Mouse (Mus musculus) liver, embryonic 16.5 days (tissue): ENCODE measurements at regions not wholly inside any gene's neighbourhood (a gene's known extent, or its start where the extent isn't known, plus 50 kb on each side); places are given as distances from the start of the nearest gene placed in this dataset.

Experiments
- ATAC-seq: fragments of 200-750 bp; cut with Nextera tagmentation; 2 replicates; pipeline ENCODE4 v1.8.0; 2017; ENCODE audit warnings: low read depth, mild to moderate bottlenecking, moderate number of reproducible peaks, moderate library complexity
- H3K27ac ChIP-seq: fragments of 300-500 bp; sonication (generic); 2 replicates; pipeline ENCODE4 v1.5.1; 2014; ENCODE audit warnings: mild to moderate bottlenecking, low read length
- H3K27me3 ChIP-seq: fragments of 300-500 bp; sonication (generic); 2 replicates; pipeline ENCODE4 v1.6.1; 2014; ENCODE audit warnings: low read depth, low read length, mixed read lengths; ENCODE audit not compliant: control insufficient read depth, insufficient read depth
- H3K36me3 ChIP-seq: fragments of 300-500 bp; sonication (generic); 2 replicates; pipeline ENCODE4 v1.6.1; 2014; ENCODE audit warnings: mild to moderate bottlenecking; ENCODE audit not compliant: control insufficient read depth, insufficient read depth
- H3K4me1 ChIP-seq: fragments of 300-500 bp; sonication (generic); 2 replicates; pipeline ENCODE4 v1.6.1; 2014; ENCODE audit warnings: low read depth, low read length, mixed read lengths; ENCODE audit not compliant: control insufficient read depth
- H3K4me2 ChIP-seq: fragments of 300-500 bp; sonication (generic); 2 replicates; pipeline ENCODE4 v1.6.1; 2014; ENCODE audit warnings: low read depth, low read length, mixed read lengths
- H3K4me3 ChIP-seq: fragments of 300-500 bp; sonication (generic); 2 replicates; pipeline ENCODE4 v1.5.1; 2014; ENCODE audit warnings: low read depth, mild to moderate bottlenecking, low read length
- H3K9ac ChIP-seq: fragments of 300-500 bp; sonication (generic); 2 replicates; pipeline ENCODE4 v1.6.1; 2014; ENCODE audit warnings: low read depth, low read length
- H3K9me3 ChIP-seq: fragments of 300-500 bp; sonication (generic); replicated peaks from 2 replicates; pipeline ENCODE4 v1.6.1; 2016; ENCODE audit warnings: low read length; ENCODE audit not compliant: control insufficient read depth
- WGBS: fragments of 180-500 bp; shearing (Covaris S2); extraction: QIAGEN DNeasy Blood & Tissue Kit; methylation state at CpG from one replicate; pipeline ENCODE4 v1.1.7; 2014; ENCODE audit not compliant: insufficient replicate concordance; 5-methylcytosine and 5-hydroxymethylcytosine counted together

DNA sequence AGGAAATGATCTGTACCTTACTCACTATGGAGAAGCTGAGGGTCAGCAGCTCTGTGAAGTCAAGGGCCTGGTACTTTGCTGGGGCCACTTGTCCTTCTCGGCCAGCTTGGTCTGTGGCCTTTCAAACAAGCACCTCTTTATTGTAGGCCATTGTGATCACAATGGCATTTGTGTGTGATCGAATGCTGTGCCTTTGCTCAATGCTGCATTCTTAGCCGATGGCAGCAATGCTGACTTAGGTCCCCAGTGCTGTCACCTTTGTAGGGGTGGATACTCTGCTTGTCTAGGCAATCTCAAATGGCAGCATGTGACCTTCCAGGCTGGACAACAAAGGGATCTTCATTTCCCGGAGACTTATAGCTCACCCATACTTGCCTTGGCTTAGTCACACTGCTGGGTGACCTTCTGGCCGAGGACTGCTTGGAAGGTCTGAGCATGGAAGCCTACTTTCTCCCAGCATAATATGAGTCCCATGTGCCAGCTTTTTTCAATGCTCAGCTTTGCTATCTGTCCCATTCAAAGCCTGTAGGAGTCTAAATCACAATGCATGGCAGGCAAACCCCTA is 100.4 kb upstream of the Shh start:
- WGBS = 61% methylated on average over 5 of the region's 5 CpGs

GRCm38 (mm10) chr5:28563401-28563800 is 96.3 kb upstream of the Shh start:
- ATAC-seq = peak; percentile 92
- Histone ChIP-seq H3K9me3 (no peaks in the 10 kb centered on the region), H3K9ac (no peak overlapping the region), H3K4me1 (no peaks in the 10 kb centered on the region; the same call in 1 of the 2 replicates), H3K4me3 (no peak overlapping the region), H3K36me3 (no peaks in the 10 kb centered on the region), H3K27me3 (no peaks in the 10 kb centered on the region), H3K4me2 (no peak overlapping the region), H3K27ac (peak overlapping the region; percentile 63; the same call in 1 of the 2 replicates)
- 25% methylated on average over 3 of the region's 3 CpGs for WGBS

More for the DNA sequence above, 100.4 kb upstream of the Shh start:
- no peaks in the 10 kb centered on the region for H3K36me3 ChIP-seq
- H3K9ac ChIP-seq = no peak overlapping the region
- H3K4me1 ChIP-seq = no peaks in the 10 kb centered on the region; the same call in 1 of the 2 replicates
- no peak overlapping the region for H3K4me3 ChIP-seq
- H3K4me2 ChIP-seq = no peak overlapping the region
- H3K9me3 ChIP-seq = no peaks in the 10 kb centered on the region
- no peak overlapping the region for H3K27ac ChIP-seq
- no peak for ATAC-seq
- H3K27me3 ChIP-seq = no peaks in the 10 kb centered on the region

DNA sequence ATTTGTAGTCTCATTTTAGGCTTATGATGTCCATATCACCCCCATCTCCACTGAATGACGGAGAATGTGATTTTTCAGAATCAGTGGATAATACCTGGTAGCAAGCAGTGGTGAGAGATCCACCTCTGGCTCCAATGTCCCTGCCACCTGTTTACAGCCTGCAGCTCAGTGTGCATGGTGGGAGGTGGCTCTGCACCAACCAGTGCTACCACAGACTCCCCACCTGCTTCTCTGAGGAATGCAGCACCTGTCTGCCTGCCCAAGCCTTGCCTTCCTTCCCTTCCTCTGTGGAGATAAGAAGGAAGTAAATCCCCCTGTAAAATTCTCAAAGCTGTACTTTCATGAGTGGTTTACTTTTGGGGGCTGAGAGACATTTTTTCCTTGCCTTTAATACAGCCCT is 95.9 kb upstream of the Shh start:
- peak; percentile 53; the same call in 1 of the 2 replicates for ATAC-seq
- Histone ChIP-seq H3K9ac (no peak overlapping the region), H3K36me3 (no peaks in the 10 kb centered on the region), H3K4me2 (no peak overlapping the region), H3K27me3 (no peaks in the 10 kb centered on the region), H3K27ac (peak overlapping the region; percentile 63), H3K9me3 (no peaks in the 10 kb centered on the region), H3K4me1 (no peaks in the 10 kb centered on the region; the same call in 1 of the 2 replicates), H3K4me3 (no peak overlapping the region)
- WGBS = 41% methylated on average over 1 of the region's 1 CpGs

DNA sequence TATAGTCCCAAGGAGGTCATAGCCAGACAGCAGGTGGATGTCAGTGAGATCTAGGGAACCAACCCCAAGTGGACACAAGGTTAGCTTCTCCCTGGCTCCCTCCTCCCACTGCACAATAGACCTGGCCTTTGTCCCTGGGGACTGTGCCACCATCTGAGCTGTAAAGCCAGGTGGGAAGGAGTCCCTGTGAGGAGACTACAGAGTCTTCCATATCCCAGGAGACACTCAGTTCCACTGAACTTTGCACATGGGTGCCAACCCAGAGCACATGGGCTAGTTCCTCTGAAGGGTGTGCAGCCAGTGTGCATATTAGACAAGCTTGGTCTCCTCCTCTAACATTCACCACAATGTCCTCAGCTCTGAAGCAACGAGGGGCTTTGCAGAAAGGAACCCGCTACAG is 86.5 kb upstream of the Shh start:
- Histone ChIP-seq H3K4me2 (no peak overlapping the region), H3K4me3 (no peak overlapping the region), H3K27ac (no peak overlapping the region), H3K9me3 (no peaks in the 10 kb centered on the region), H3K27me3 (no peaks in the 10 kb centered on the region), H3K36me3 (no peaks in the 10 kb centered on the region), H3K9ac (no peak overlapping the region), H3K4me1 (no peaks in the 10 kb centered on the region)
- WGBS = 71% methylated on average over 2 of the region's 2 CpGs
- no peak for ATAC-seq

DNA sequence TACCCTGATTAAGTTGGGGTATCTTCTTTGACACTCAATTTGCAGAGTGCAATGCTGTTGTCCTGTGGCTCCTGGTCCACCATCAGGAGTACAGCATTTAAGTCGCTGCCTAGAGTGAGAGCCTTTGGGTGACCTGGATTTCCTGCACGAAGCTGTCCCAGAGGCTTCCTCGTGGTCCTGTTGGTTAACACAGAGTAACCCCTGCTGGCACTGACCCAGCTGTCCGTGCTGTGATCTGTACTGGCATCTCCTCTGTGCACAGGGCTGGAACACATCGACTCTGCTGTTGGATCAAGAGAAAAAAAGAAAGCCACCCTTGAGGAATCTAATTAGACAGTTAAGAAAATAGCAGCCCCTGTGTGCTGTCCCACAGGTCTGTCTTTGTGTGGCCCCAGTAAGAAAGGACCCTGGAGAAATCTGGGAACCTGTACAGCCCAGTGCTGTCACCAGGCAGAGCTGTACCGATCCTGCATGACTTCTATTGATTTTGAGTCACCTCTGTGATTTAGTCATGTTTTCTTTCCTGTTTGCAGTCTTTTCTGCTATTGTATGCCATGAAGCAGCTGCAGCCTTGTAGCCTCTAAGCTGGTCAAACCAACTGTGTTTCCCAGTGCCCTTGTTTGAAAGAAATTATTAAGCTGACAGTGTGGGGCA is 63.3 kb upstream of the Shh start:
- H3K27ac ChIP-seq = no peak overlapping the region
- no peaks in the 10 kb centered on the region for H3K36me3 ChIP-seq
- WGBS = 37% methylated on average over 6 of the region's 6 CpGs
- no peak overlapping the region for H3K4me3 ChIP-seq
- no peak overlapping the region for H3K4me2 ChIP-seq
- no peaks in the 10 kb centered on the region for H3K9me3 ChIP-seq
- peak; percentile 68 for ATAC-seq
- no peak overlapping the region for H3K9ac ChIP-seq
- H3K4me1 ChIP-seq = no peaks in the 10 kb centered on the region
- H3K27me3 ChIP-seq = no peaks in the 10 kb centered on the region

- no peak for ATAC-seq
- H3K4me2 ChIP-seq = no peak overlapping the region
- WGBS = 68% methylated on average over 3 of the region's 3 CpGs
Observed at GRCm38 (mm10) chr5:28526435-28526834, 59.4 kb upstream of the Shh start.

DNA sequence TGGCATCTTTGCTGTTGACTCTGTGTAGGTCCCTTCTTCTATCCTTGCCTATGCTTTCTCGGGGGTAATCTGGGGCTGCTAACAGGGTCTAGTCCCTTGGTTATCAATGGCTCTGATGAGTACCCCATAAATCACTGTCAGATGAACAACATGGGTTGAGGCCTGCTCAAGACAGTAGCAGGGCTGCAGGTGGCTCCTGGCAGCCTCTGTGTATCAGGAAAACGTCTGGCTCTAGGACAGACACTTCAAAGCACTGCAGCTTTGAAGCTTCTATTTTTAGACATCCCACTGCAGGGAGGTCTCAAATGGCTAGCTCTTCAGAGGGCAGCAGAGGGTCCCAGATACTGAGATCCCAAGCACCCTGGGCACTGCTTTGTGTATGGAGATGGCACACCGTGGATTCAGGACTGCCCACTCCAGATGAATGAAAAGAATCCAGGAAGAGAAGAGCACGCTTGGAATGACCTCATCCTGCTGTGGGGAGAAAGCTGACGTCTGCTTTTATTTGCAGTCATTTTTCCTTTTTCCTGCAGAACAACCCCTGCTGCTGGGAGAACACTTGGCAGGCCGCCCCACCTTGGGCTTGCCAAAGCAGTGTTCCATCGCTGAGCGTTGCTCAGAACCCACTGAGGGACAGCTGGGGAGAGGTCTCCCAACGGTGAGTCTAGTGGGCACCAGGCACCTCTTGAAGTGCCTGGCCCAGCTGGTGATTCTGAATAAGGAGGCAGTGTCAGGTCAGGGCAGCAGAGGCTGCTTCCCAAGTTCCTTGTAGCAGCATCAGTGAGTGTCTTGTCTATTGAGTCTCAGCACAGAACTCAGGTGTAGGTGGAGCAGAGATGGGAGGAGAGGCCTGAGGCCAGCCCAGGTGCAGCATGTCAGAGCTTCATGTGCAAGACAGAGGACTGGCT is 54.0 kb upstream of the Shh start:
- Histone ChIP-seq H3K9ac (no peak overlapping the region), H3K9me3 (no peaks in the 10 kb centered on the region), H3K27ac (no peak overlapping the region), H3K4me3 (no peak overlapping the region), H3K4me2 (no peak overlapping the region), H3K4me1 (no peaks in the 10 kb centered on the region), H3K27me3 (no peaks in the 10 kb centered on the region), H3K36me3 (no peaks in the 10 kb centered on the region)
- WGBS = 44% methylated on average over 9 of the region's 9 CpGs
- no peak for ATAC-seq

More at GRCm38 (mm10) chr5:28526435-28526834, 59.4 kb upstream of the Shh start:
- no peak overlapping the region for H3K27ac ChIP-seq
- H3K4me3 ChIP-seq = no peak overlapping the region
- H3K36me3 ChIP-seq = no peaks in the 10 kb centered on the region
- no peaks in the 10 kb centered on the region for H3K27me3 ChIP-seq
- no peak overlapping the region for H3K9ac ChIP-seq
- H3K4me1 ChIP-seq = no peaks in the 10 kb centered on the region
- H3K9me3 ChIP-seq = no peaks in the 10 kb centered on the region

DNA sequence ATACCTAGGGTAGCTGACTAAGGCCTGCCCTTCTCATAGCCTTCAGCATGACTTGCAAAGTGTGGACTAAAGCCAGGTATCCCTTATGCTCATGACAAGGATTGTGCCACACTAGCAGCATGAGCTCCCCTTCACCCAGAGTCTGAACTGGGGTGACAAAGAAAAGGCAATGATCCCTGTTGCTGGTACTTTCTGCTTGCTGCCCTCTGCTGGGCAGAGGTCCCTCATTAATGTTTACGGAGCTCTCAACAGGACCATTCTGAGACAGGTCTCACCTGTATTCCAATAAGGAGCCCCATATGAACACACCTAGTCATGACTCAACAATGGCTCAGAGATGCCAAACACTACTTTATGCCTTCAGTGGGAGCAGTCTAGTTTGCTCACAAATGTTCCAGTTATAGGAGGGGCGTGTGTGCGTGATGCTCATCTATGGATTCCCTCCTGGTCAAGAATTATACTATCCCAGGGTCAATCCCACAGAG is 52.0 kb upstream of the Shh start:
- H3K27ac ChIP-seq = no peak overlapping the region
- H3K27me3 ChIP-seq = no peaks in the 10 kb centered on the region
- no peak overlapping the region for H3K4me2 ChIP-seq
- no peak for ATAC-seq
- H3K36me3 ChIP-seq = no peaks in the 10 kb centered on the region
- WGBS = 74% methylated on average over 3 of the region's 3 CpGs
- H3K4me3 ChIP-seq = no peak overlapping the region
- no peaks in the 10 kb centered on the region for H3K4me1 ChIP-seq
- H3K9ac ChIP-seq = no peak overlapping the region
- no peaks in the 10 kb centered on the region for H3K9me3 ChIP-seq
